Mouse (Mus musculus): ENCODE measurements around the gene Lemd1. TPM values are rescaled to one million over a fixed set of nuclear protein-coding genes. Genes with fewer than 3 reads are reported as not detected.

The Lemd1 gene
- total RNA-seq, 1 experiment from 2014 or later, result not detected

GRCm38 (mm10) chr1:132164780-132165518 is 26.3 kb upstream of the Lemd1 start:
- DNase-seq, result no peak

- DNase-seq, result no peak
Measured at GRCm38 (mm10) chr1:132165859-132166258, 25.4 kb upstream of the Lemd1 start.

- DNase-seq, result peak; percentile 55
Measured at GRCm38 (mm10) chr1:132168115-132168767, 23.0 kb upstream of the Lemd1 start.

- no peak for DNase-seq
Measured at GRCm38 (mm10) chr1:132170698-132171097, 20.5 kb upstream of the Lemd1 start.

- DNase-seq, result no peak
Measured at GRCm38 (mm10) chr1:132171619-132172018, 19.6 kb upstream of the Lemd1 start.

- DNase-seq, result no peak
Measured at GRCm38 (mm10) chr1:132186303-132186702, 4.9 kb upstream of the Lemd1 start.

- DNase-seq, result no peak
Measured at GRCm38 (mm10) chr1:132188442-132189066, 2.7 kb upstream of the Lemd1 start.

- DNase-seq, result no peak
Measured at GRCm38 (mm10) chr1:132189231-132189630, 2.0 kb upstream of the Lemd1 start.

- peak; percentile 44 for DNase-seq
Measured at GRCm38 (mm10) chr1:132190040-132190513, 1.2 kb upstream of the Lemd1 start.

GRCm38 (mm10) chr1:132190621-132191092 is 574 bp upstream of the Lemd1 start:
- peak; percentile 25 for DNase-seq

- DNase-seq, result no peak
Measured at GRCm38 (mm10) chr1:132191786-132192680, 802 bp downstream of the Lemd1 start.

- DNase-seq, result no peak
Measured at GRCm38 (mm10) chr1:132193806-132194205, 2.6 kb downstream of the Lemd1 start.

- no peak for DNase-seq
Measured at GRCm38 (mm10) chr1:132194624-132195023, 3.4 kb downstream of the Lemd1 start.

- no peak for DNase-seq
Measured at GRCm38 (mm10) chr1:132195100-132195499, 3.9 kb downstream of the Lemd1 start.

- DNase-seq, result no peak
Measured at GRCm38 (mm10) chr1:132195681-132196080, 4.5 kb downstream of the Lemd1 start.

- DNase-seq, result no peak
Measured at GRCm38 (mm10) chr1:132196337-132196736, 5.1 kb downstream of the Lemd1 start.

GRCm38 (mm10) chr1:132197666-132198065 is 6.4 kb downstream of the Lemd1 start:
- no peak for DNase-seq

GRCm38 (mm10) chr1:132198401-132199071 is 7.3 kb downstream of the Lemd1 start:
- DNase-seq, result no peak

GRCm38 (mm10) chr1:132199244-132199643 is 8.0 kb downstream of the Lemd1 start:
- DNase-seq, result no peak

GRCm38 (mm10) chr1:132199934-132200333 is 8.7 kb downstream of the Lemd1 start:
- no peak for DNase-seq
